Mouse (Mus musculus) embryonic fibroblast, embryonic 13.5 days (primary cell): Measurements from ENCODE around the gene Fbf1.

Source experiments
- CTCF ChIP-seq: IDR thresholded peaks from 2 replicates; pipeline ENCODE4 v1.5.1; 2011; ENCODE audit warnings: mild to moderate bottlenecking, control low read depth, low read length, moderate library complexity, borderline replicate concordance; ENCODE audit not compliant: insufficient read depth
- POLR2A ChIP-seq: IDR thresholded peaks from 2 replicates; pipeline ENCODE4 v1.6.1; 2011; ENCODE audit warnings: low read depth, mild to moderate bottlenecking, control low read depth, low read length, moderate library complexity

DNA sequence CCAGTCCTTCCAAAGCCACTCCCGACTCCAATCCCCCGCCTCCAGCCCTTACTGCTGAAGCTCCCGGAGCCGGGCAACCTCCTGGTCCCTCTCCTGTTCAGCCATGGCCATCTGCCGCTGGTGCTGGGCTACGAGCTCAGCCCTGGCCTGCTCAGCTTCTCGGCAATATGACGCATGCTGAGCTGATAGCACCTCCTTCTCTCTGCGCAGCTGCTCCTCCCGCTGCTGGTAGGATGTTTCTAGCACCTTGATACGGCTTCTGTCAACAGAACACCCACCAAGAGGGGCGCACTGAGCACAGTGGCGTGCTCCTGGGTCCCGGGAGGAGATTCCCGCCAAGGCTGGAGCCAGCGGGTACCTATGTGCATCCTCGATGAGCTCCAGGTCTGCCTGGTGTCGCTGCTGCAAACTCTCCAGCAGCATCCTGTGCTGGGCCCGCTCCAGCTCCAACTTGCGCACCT, 19.2 kb downstream of the Fbf1 start:
- TF ChIP-seq POLR2A (no peak), CTCF (no peak)
